Mouse (Mus musculus) thymus, adult 2 months (tissue): ENCODE measurements around the gene 4921524J17Rik.

Experiments
- CTCF ChIP-seq: fragments of 200-500 bp; IDR thresholded peaks from 2 replicates; pipeline ENCODE4 v1.5.1; 2012; ENCODE audit warnings: mild to moderate bottlenecking, control low read depth, low read length, moderate library complexity, borderline replicate concordance; ENCODE audit not compliant: control insufficient read depth, poor library complexity, insufficient read depth; ENCODE audit errors: extremely low read depth
- POLR2A ChIP-seq: fragments of 200-500 bp; IDR thresholded peaks from 2 replicates; pipeline ENCODE4 v1.6.1; 2012; ENCODE audit warnings: mild to moderate bottlenecking, low read length, control low read depth, moderate library complexity; ENCODE audit not compliant: control insufficient read depth, poor library complexity, insufficient read depth; ENCODE audit errors: extremely low read depth

DNA sequence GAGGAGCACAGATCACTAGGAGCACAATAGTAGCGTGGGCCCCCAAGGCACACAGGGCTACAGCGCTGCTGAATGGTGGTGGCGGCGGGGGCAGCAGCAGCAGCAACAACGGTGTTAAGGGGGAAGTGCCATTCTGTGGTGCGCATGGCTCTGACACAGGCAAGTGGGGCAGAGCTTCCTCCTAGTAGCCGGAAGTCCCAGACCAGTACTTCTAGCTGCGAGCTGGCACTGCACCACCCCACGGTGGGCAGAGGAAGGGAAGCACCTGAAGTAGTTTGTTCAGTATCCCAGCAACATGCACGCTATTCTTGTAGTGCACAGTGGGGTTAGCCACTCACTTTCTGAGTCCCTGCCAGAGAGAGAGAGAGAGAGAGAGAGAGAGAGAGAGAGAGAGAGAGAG, 49.3 kb upstream of the 4921524J17Rik start:
- no peak for TF ChIP-seq POLR2A
- TF ChIP-seq CTCF, result no peak
